Mouse (Mus musculus): ENCODE data around the gene Gpatch2l. TPM values are rescaled to one million over a fixed set of nuclear protein-coding genes. Genes with fewer than 3 reads are reported as not detected.

Gpatch2l gene
- polyA plus RNA-seq, 1 experiment, result 10.7 TPM

DNA sequence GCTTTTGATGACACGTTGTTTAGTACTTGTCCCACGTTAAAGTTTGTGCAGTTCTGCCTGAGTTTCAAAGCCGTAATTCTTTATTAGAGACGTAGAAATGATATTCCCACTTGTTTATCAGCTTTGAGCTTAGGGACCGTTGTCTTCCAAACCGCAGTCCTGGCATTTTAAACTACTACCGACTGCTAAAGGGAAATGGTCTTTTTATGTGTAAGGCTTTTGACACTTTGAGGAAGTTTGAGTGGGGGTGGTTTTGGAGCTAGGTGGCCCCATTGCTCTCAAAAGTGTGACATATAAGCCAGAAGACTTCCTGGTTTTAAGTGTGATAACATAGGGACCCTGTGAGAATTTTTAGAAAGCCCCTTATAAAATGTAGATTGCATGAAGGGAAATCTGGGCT, 905 bp downstream of the Gpatch2l start:
- peak; percentile 23 to 60 for DNase-seq (ENCODE audit: low read depth in 1 of 2, low spot score in 2 of 2)
- TF ChIP-seq POLR2A (IDR thresholded peaks at IDR 0.05; ENCODE audit: low read depth, low read length) (no peak), CTCF (IDR thresholded peaks at IDR 0.05; ENCODE audit: extremely low read depth, insufficient read depth, insufficient read length, insufficient replicate concordance) (no peak)
- Histone ChIP-seq H3K36me3 (ENCODE audit: control insufficient read depth, insufficient read depth, low read length) (peaks cover 9% of the 10 kb centered on the region), H3K27ac (ENCODE audit: insufficient read depth, low read length) (peak overlapping the region; percentile 89), H3K4me3 (ENCODE audit: extremely low read depth, insufficient read depth, insufficient read length) (peak overlapping the region; percentile 87), H3K27me3 (ENCODE audit: control insufficient read depth, insufficient read depth, low read length) (no peaks in the 10 kb centered on the region), H3K4me1 (ENCODE audit: control insufficient read depth, insufficient read depth, insufficient read length) (peaks cover 4% of the 10 kb centered on the region; the same call in 1 of the 2 replicates)
- 0% methylated on average over 7 of the region's 7 CpGs for WGBS

- 97% methylated on average over 17 of the region's 17 CpGs for WGBS
- Histone ChIP-seq H3K36me3 (ENCODE audit: control insufficient read depth, insufficient read depth, low read length) (peaks cover 9% of the 10 kb centered on the region), H3K4me3 (ENCODE audit: extremely low read depth, insufficient read depth, insufficient read length) (no peak overlapping the region), H3K27ac (ENCODE audit: insufficient read depth, low read length) (no peak overlapping the region), H3K4me1 (ENCODE audit: control insufficient read depth, insufficient read depth, insufficient read length) (peaks cover 4% of the 10 kb centered on the region; the same call in 1 of the 2 replicates), H3K27me3 (ENCODE audit: control insufficient read depth, insufficient read depth, low read length) (no peaks in the 10 kb centered on the region)
- DNase-seq (ENCODE audit: low read depth in 1 of 2, low spot score in 2 of 2), result no peak
- TF ChIP-seq CTCF (IDR thresholded peaks at IDR 0.05; ENCODE audit: extremely low read depth, insufficient read depth, insufficient read length, insufficient replicate concordance) (no peak), POLR2A (IDR thresholded peaks at IDR 0.05; ENCODE audit: low read depth, low read length) (no peak)
Observed at GRCm38 (mm10) chr12:86243936-86244335, 2.3 kb downstream of the Gpatch2l start.

- H3K4me3 ChIP-seq (ENCODE audit: extremely low read depth, insufficient read depth, insufficient read length), result no peak overlapping the region
- 90% methylated on average over 4 of the region's 4 CpGs for WGBS
- no peaks in the 10 kb centered on the region for H3K4me1 ChIP-seq (ENCODE audit: control insufficient read depth, insufficient read depth, insufficient read length)
- H3K27ac ChIP-seq (ENCODE audit: insufficient read depth, low read length), result no peak overlapping the region
- peaks cover 2% of the 10 kb centered on the region for H3K36me3 ChIP-seq (ENCODE audit: control insufficient read depth, insufficient read depth, low read length)
- no peak for DNase-seq (ENCODE audit: low read depth in 1 of 2, low spot score in 2 of 2)
- no peak for TF ChIP-seq POLR2A (IDR thresholded peaks at IDR 0.05; ENCODE audit: low read depth, low read length)
- no peak for TF ChIP-seq CTCF (IDR thresholded peaks at IDR 0.05; ENCODE audit: extremely low read depth, insufficient read depth, insufficient read length, insufficient replicate concordance)
- H3K27me3 ChIP-seq (ENCODE audit: control insufficient read depth, insufficient read depth, low read length), result no peaks in the 10 kb centered on the region
Observed at GRCm38 (mm10) chr12:86250183-86250582, 8.5 kb downstream of the Gpatch2l start.

- H3K27me3 ChIP-seq (ENCODE audit: control insufficient read depth, insufficient read depth, low read length), result no peaks in the 10 kb centered on the region
- no peak for DNase-seq (ENCODE audit: low read depth in 1 of 2, low spot score in 2 of 2)
- 92% methylated on average over 7 of the region's 7 CpGs for WGBS
- peaks cover 11% of the 10 kb centered on the region for H3K36me3 ChIP-seq (ENCODE audit: control insufficient read depth, insufficient read depth, low read length)
- H3K27ac ChIP-seq (ENCODE audit: insufficient read depth, low read length), result no peak overlapping the region
- no peak for TF ChIP-seq POLR2A (IDR thresholded peaks at IDR 0.05; ENCODE audit: low read depth, low read length)
- TF ChIP-seq CTCF (IDR thresholded peaks at IDR 0.05; ENCODE audit: extremely low read depth, insufficient read depth, insufficient read length, insufficient replicate concordance), result no peak
- no peak overlapping the region for H3K4me3 ChIP-seq (ENCODE audit: extremely low read depth, insufficient read depth, insufficient read length)
- no peaks in the 10 kb centered on the region for H3K4me1 ChIP-seq (ENCODE audit: control insufficient read depth, insufficient read depth, insufficient read length)
Observed at GRCm38 (mm10) chr12:86254910-86255309, 13.3 kb downstream of the Gpatch2l start.

GRCm38 (mm10) chr12:86271626-86272025, 30.0 kb downstream of the Gpatch2l start:
- WGBS, result 88% methylated on average over 9 of the region's 9 CpGs
- Histone ChIP-seq H3K36me3 (ENCODE audit: control insufficient read depth, insufficient read depth, low read length) (peaks cover 27% of the 10 kb centered on the region), H3K27ac (ENCODE audit: insufficient read depth, low read length) (no peak overlapping the region), H3K4me3 (ENCODE audit: extremely low read depth, insufficient read depth, insufficient read length) (no peak overlapping the region), H3K27me3 (ENCODE audit: control insufficient read depth, insufficient read depth, low read length) (no peaks in the 10 kb centered on the region), H3K4me1 (ENCODE audit: control insufficient read depth, insufficient read depth, insufficient read length) (no peaks in the 10 kb centered on the region)
- no peak for TF ChIP-seq CTCF (IDR thresholded peaks at IDR 0.05; ENCODE audit: extremely low read depth, insufficient read depth, insufficient read length, insufficient replicate concordance)
- TF ChIP-seq POLR2A (IDR thresholded peaks at IDR 0.05; ENCODE audit: low read depth, low read length), result no peak
- no peak for DNase-seq (ENCODE audit: low read depth in 1 of 2, low spot score in 2 of 2)

GRCm38 (mm10) chr12:86274246-86274645, 32.6 kb downstream of the Gpatch2l start:
- Histone ChIP-seq H3K4me1 (ENCODE audit: control insufficient read depth, insufficient read depth, insufficient read length) (no peaks in the 10 kb centered on the region), H3K4me3 (ENCODE audit: extremely low read depth, insufficient read depth, insufficient read length) (no peak overlapping the region), H3K27me3 (ENCODE audit: control insufficient read depth, insufficient read depth, low read length) (no peaks in the 10 kb centered on the region), H3K36me3 (ENCODE audit: control insufficient read depth, insufficient read depth, low read length) (peaks cover 27% of the 10 kb centered on the region), H3K27ac (ENCODE audit: insufficient read depth, low read length) (no peak overlapping the region)
- WGBS, result 84% methylated on average over 2 of the region's 2 CpGs
- no peak for TF ChIP-seq CTCF (IDR thresholded peaks at IDR 0.05; ENCODE audit: extremely low read depth, insufficient read depth, insufficient read length, insufficient replicate concordance)
- TF ChIP-seq POLR2A (IDR thresholded peaks at IDR 0.05; ENCODE audit: low read depth, low read length), result no peak
- DNase-seq (ENCODE audit: low read depth in 1 of 2, low spot score in 2 of 2), result no peak

GRCm38 (mm10) chr12:86275731-86276130, 34.1 kb downstream of the Gpatch2l start:
- no peaks in the 10 kb centered on the region for H3K27me3 ChIP-seq (ENCODE audit: control insufficient read depth, insufficient read depth, low read length)
- no peak overlapping the region for H3K27ac ChIP-seq (ENCODE audit: insufficient read depth, low read length)
- H3K36me3 ChIP-seq (ENCODE audit: control insufficient read depth, insufficient read depth, low read length), result peaks cover 23% of the 10 kb centered on the region
- TF ChIP-seq POLR2A (IDR thresholded peaks at IDR 0.05; ENCODE audit: low read depth, low read length) (no peak), CTCF (IDR thresholded peaks at IDR 0.05; ENCODE audit: extremely low read depth, insufficient read depth, insufficient read length, insufficient replicate concordance) (no peak)
- no peaks in the 10 kb centered on the region for H3K4me1 ChIP-seq (ENCODE audit: control insufficient read depth, insufficient read depth, insufficient read length)
- no peak for DNase-seq (ENCODE audit: low read depth in 1 of 2, low spot score in 2 of 2)
- WGBS, result 96% methylated on average over 3 of the region's 3 CpGs
- H3K4me3 ChIP-seq (ENCODE audit: extremely low read depth, insufficient read depth, insufficient read length), result no peak overlapping the region

All from spleen, adult 2 months (tissue).